Mouse (Mus musculus): ENCODE measurements at regions not wholly inside any gene's neighbourhood (a gene's known extent, or its start where the extent isn't known, plus 50 kb on each side); places are given as distances from the start of the nearest gene placed in this dataset.
A peak's percentile ranks its signal among the peaks of the same experiment; 100 is the strongest.

DNA sequence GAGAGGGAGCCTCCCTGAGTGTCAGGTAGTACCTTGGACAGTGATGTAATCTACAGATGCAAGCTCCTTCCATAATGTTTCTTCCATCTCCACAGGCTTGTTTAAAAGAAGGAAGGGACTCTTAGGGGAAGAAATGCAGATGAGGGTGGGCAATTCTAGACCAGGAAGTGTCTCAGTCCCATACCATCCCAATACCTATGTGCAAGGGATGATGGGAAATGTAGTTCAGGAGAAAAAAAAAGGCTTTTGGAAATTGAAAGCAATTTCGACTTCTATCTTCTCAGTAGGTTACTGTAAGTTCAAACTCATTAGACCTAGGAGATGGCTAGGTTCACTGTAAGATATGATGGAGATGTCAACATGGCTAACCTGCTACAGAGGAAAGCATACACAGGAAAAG lies 68.3 kb downstream of the Cd83 start:
- Histone ChIP-seq H3K4me2 (ENCODE audit: low read length) (no peak overlapping the region), H3K27me3 (ENCODE audit: control insufficient read depth, insufficient read depth, low read length) (no peaks in the 10 kb centered on the region)
- 74% methylated on average over 1 of the region's 1 CpGs for WGBS

DNA sequence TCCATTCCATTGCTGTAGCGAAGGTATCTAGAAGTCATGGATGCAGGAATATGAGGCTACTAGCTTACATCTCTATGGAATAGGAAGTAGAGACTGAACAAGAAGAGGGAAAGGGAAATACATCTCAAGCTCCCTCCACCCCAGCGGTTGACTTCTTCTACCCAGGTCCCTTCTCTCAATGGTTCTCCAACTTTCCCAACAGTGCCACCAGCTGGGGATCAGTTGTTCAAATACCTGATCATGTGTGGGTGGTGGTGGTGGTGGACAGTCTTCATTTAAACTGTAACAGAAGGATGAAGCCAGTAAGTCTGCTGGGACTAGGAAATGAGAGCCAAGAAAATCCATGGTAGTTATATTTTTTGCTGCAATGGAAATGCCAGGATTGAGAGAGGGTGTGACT lies 70.4 kb downstream of the Cd83 start:
- WGBS, result 84% methylated on average over 2 of the region's 2 CpGs
- H3K36me3 ChIP-seq (ENCODE audit: control insufficient read depth, insufficient read depth, low read length), result no peaks in the 10 kb centered on the region
- H3K4me3 ChIP-seq (ENCODE audit: control insufficient read depth in 1 of 2, insufficient read depth in 1 of 2, low read depth in 1 of 2, low read length in 2 of 2), result no peak overlapping the region
- no peak overlapping the region for H3K27ac ChIP-seq (replicated peaks in 1 of 2; ENCODE audit: control insufficient read depth in 1 of 2, insufficient read depth in 1 of 2, low read depth in 2 of 2, low read length in 2 of 2)
- no peaks in the 10 kb centered on the region for H3K27me3 ChIP-seq (ENCODE audit: control insufficient read depth, insufficient read depth, low read length)
- H3K4me2 ChIP-seq (ENCODE audit: low read length), result no peak overlapping the region
- no peak overlapping the region for H3K9ac ChIP-seq (ENCODE audit: low read length)
- H3K9me3 ChIP-seq (ENCODE audit: control insufficient read depth, low read length), result no peaks in the 10 kb centered on the region
- ATAC-seq (ENCODE audit: insufficient number of reproducible peaks, insufficient read depth, low FRiP score, low read depth), result no peak
- H3K4me1 ChIP-seq (ENCODE audit: control insufficient read depth in 2 of 2, insufficient read depth in 2 of 2, low read length in 2 of 2), result no peaks in the 10 kb centered on the region

More for the DNA sequence above, 68.3 kb downstream of the Cd83 start:
- Histone ChIP-seq H3K27ac (replicated peaks in 1 of 2; ENCODE audit: control insufficient read depth in 1 of 2, insufficient read depth in 1 of 2, low read depth in 2 of 2, low read length in 2 of 2) (no peak overlapping the region), H3K36me3 (ENCODE audit: control insufficient read depth, insufficient read depth, low read length) (no peaks in the 10 kb centered on the region), H3K4me1 (ENCODE audit: control insufficient read depth in 2 of 2, insufficient read depth in 2 of 2, low read length in 2 of 2) (no peaks in the 10 kb centered on the region), H3K9me3 (ENCODE audit: control insufficient read depth, low read length) (no peaks in the 10 kb centered on the region), H3K9ac (ENCODE audit: low read length) (no peak overlapping the region), H3K4me3 (ENCODE audit: control insufficient read depth in 1 of 2, insufficient read depth in 1 of 2, low read depth in 1 of 2, low read length in 2 of 2) (no peak overlapping the region)
- ATAC-seq (ENCODE audit: insufficient number of reproducible peaks, insufficient read depth, low FRiP score, low read depth), result no peak

DNA sequence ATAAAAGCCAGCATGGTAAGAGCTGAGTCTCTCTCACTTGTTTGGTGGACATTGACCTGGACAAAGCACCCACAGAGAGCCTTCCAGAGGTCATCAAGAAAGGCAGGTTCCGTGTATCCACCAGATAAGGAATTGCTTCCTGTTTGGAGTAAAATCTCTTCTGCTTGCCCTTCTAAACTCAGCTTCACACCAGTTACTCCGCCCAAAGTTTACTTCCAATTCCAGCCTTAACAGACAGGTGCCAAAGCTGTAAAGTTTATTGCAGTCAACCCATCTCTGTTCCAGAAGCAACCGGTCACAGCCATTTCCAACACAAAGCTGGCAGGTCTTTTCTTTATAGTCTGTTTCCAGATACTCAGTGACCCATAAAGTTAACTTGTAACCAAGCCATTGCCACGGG lies 76.4 kb downstream of the Cd83 start:
- no peak overlapping the region for H3K9ac ChIP-seq (ENCODE audit: low read length)
- peaks cover 12 to 15% of the 10 kb centered on the region in 2 experiments for H3K4me1 ChIP-seq (ENCODE audit: control insufficient read depth in 2 of 2, insufficient read depth in 2 of 2, low read length in 2 of 2)
- H3K4me2 ChIP-seq (ENCODE audit: low read length), result no peak overlapping the region
- no peak overlapping the region for H3K4me3 ChIP-seq (ENCODE audit: control insufficient read depth in 1 of 2, insufficient read depth in 1 of 2, low read depth in 1 of 2, low read length in 2 of 2)
- 65% methylated on average over 4 of the region's 4 CpGs for WGBS
- ATAC-seq (ENCODE audit: insufficient number of reproducible peaks, insufficient read depth, low FRiP score, low read depth), result no peak
- no peaks in the 10 kb centered on the region for H3K9me3 ChIP-seq (ENCODE audit: control insufficient read depth, low read length)
- no peaks in the 10 kb centered on the region for H3K36me3 ChIP-seq (ENCODE audit: control insufficient read depth, insufficient read depth, low read length)
- H3K27ac ChIP-seq (replicated peaks in 1 of 2; ENCODE audit: control insufficient read depth in 1 of 2, insufficient read depth in 1 of 2, low read depth in 2 of 2, low read length in 2 of 2), result no peak overlapping the region
- no peaks in the 10 kb centered on the region for H3K27me3 ChIP-seq (ENCODE audit: control insufficient read depth, insufficient read depth, low read length)

DNA sequence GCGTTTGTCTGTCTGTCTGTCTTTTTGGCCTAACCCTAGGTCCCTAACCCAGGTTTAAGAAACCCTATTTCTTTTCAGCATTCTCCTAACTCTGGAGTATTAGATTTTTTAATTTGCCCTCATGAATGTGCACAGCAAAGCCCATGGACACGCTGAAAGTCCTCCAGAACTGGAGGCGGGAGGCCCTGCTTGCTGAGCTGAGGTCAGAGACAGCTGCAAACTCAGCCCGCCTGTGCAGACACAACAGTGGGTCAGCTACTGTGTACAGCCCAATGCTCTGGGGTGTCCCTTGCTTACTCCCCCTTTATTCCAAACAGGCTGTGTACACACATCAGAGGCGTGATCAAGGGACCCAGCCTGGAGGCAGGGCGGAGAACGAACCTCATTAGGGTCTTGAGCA lies 76.8 kb downstream of the Cd83 start:
- Histone ChIP-seq H3K27ac (replicated peaks in 1 of 2; ENCODE audit: control insufficient read depth in 1 of 2, insufficient read depth in 1 of 2, low read depth in 2 of 2, low read length in 2 of 2) (no peak overlapping the region), H3K4me2 (ENCODE audit: low read length) (no peak overlapping the region), H3K9me3 (ENCODE audit: control insufficient read depth, low read length) (no peaks in the 10 kb centered on the region), H3K4me3 (ENCODE audit: control insufficient read depth in 1 of 2, insufficient read depth in 1 of 2, low read depth in 1 of 2, low read length in 2 of 2) (no peak overlapping the region), H3K27me3 (ENCODE audit: control insufficient read depth, insufficient read depth, low read length) (no peaks in the 10 kb centered on the region), H3K4me1 (ENCODE audit: control insufficient read depth in 2 of 2, insufficient read depth in 2 of 2, low read length in 2 of 2) (peaks cover 12 to 15% of the 10 kb centered on the region in 2 experiments), H3K36me3 (ENCODE audit: control insufficient read depth, insufficient read depth, low read length) (no peaks in the 10 kb centered on the region), H3K9ac (ENCODE audit: low read length) (no peak overlapping the region)
- no peak for ATAC-seq (ENCODE audit: insufficient number of reproducible peaks, insufficient read depth, low FRiP score, low read depth)
- 80% methylated on average over 7 of the region's 7 CpGs for WGBS

DNA sequence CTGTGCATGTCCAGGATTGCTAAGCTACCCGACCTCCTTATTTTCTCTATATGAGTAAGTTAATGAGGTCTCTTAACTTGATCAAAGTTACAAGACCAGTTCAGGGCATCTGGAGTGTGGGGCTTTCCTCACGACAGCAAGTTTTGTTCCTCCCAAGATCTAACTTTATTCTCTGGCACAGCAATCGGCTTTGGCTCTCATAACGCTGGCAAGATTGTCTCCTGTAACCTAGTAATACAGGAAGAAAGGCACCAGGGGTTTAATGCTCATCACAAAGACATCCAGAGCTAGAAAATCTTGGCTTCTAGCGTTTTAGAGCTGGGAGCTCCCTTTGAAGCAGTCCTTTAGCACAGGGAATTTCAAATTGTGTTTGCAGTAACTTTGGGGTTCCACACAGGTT lies 77.5 kb downstream of the Cd83 start:
- no peak overlapping the region for H3K27ac ChIP-seq (replicated peaks in 1 of 2; ENCODE audit: control insufficient read depth in 1 of 2, insufficient read depth in 1 of 2, low read depth in 2 of 2, low read length in 2 of 2)

DNA sequence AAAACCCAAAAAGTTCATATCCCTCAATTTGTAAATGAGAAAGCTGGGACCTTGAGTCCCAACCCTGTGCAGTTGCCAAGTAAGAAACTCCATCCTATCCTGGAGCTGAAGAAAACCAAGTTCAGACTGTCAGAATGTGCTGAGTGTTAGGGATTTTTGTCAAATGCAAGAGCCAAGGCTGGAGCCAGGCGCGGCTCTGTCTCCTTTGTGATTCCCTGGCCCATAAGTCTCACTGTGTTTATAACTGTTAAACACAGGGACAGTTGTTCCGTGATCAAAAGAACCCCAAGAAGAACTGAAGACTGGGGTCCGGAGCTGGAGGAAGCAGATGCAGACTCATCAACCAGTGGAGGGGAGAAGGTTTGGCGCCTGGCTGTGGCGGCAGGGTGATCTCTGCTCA lies 78.0 kb downstream of the Cd83 start:
- Histone ChIP-seq H3K27me3 (ENCODE audit: control insufficient read depth, insufficient read depth, low read length) (no peaks in the 10 kb centered on the region), H3K4me3 (ENCODE audit: control insufficient read depth in 1 of 2, insufficient read depth in 1 of 2, low read depth in 1 of 2, low read length in 2 of 2) (no peak overlapping the region), H3K9ac (ENCODE audit: low read length) (no peak overlapping the region), H3K4me1 (ENCODE audit: control insufficient read depth in 2 of 2, insufficient read depth in 2 of 2, low read length in 2 of 2) (peaks cover 12 to 15% of the 10 kb centered on the region in 2 experiments), H3K27ac (replicated peaks in 1 of 2; ENCODE audit: control insufficient read depth in 1 of 2, insufficient read depth in 1 of 2, low read depth in 2 of 2, low read length in 2 of 2) (no peak overlapping the region), H3K4me2 (ENCODE audit: low read length) (no peak overlapping the region), H3K36me3 (ENCODE audit: control insufficient read depth, insufficient read depth, low read length) (no peaks in the 10 kb centered on the region), H3K9me3 (ENCODE audit: control insufficient read depth, low read length) (no peaks in the 10 kb centered on the region)
- WGBS, result 60% methylated on average over 6 of the region's 6 CpGs
- no peak for ATAC-seq (ENCODE audit: insufficient number of reproducible peaks, insufficient read depth, low FRiP score, low read depth)

More for the DNA sequence above, 77.5 kb downstream of the Cd83 start:
- Histone ChIP-seq H3K36me3 (ENCODE audit: control insufficient read depth, insufficient read depth, low read length) (no peaks in the 10 kb centered on the region), H3K9me3 (ENCODE audit: control insufficient read depth, low read length) (no peaks in the 10 kb centered on the region), H3K4me3 (ENCODE audit: control insufficient read depth in 1 of 2, insufficient read depth in 1 of 2, low read depth in 1 of 2, low read length in 2 of 2) (no peak overlapping the region), H3K27me3 (ENCODE audit: control insufficient read depth, insufficient read depth, low read length) (no peaks in the 10 kb centered on the region), H3K4me1 (ENCODE audit: control insufficient read depth in 2 of 2, insufficient read depth in 2 of 2, low read length in 2 of 2) (peaks cover 12 to 15% of the 10 kb centered on the region in 2 experiments), H3K4me2 (ENCODE audit: low read length) (no peak overlapping the region), H3K9ac (ENCODE audit: low read length) (no peak overlapping the region)
- ATAC-seq (ENCODE audit: insufficient number of reproducible peaks, insufficient read depth, low FRiP score, low read depth), result no peak
- 76% methylated on average over 5 of the region's 5 CpGs for WGBS

DNA sequence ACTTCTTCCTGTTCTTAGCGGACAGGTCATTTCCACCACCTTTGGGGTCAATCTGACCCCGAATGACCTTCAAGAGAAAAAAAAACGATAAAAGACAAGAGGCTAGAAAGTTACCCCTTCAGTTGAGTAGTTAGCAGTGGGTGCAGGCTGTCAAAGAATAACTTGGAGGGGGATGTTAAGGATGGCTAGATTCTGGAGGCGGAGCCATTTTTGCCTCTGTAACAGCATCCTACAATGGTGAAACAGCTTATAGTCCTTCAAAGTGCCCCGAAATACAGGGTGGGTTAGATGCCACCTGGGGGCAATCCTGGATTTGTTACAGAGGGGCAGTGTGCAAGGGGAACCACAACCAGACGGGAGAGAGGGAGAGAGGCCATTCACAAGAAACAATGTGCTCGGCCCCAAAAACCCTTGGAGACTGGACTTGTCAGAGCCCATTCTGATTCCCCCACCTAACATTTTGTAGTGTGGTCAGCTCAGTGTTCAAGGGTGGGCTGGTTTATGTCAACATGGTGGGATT lies 79.1 kb downstream of the Cd83 start:
- Histone ChIP-seq H3K27me3 (ENCODE audit: control insufficient read depth, insufficient read depth, low read length) (no peaks in the 10 kb centered on the region), H3K27ac (replicated peaks in 1 of 2; ENCODE audit: control insufficient read depth in 1 of 2, insufficient read depth in 1 of 2, low read depth in 2 of 2, low read length in 2 of 2) (peak overlapping the region in 1 of 2 experiments; percentile 76; a peak in 1 of 4 replicates), H3K4me1 (ENCODE audit: control insufficient read depth in 2 of 2, insufficient read depth in 2 of 2, low read length in 2 of 2) (peaks cover 12 to 15% of the 10 kb centered on the region in 2 experiments), H3K36me3 (ENCODE audit: control insufficient read depth, insufficient read depth, low read length) (no peaks in the 10 kb centered on the region), H3K4me2 (ENCODE audit: low read length) (peak overlapping the region; percentile 73), H3K9ac (ENCODE audit: low read length) (peak overlapping the region; percentile 70; the same call in 1 of the 2 replicates), H3K9me3 (ENCODE audit: control insufficient read depth, low read length) (no peaks in the 10 kb centered on the region), H3K4me3 (ENCODE audit: control insufficient read depth in 1 of 2, insufficient read depth in 1 of 2, low read depth in 1 of 2, low read length in 2 of 2) (no peak overlapping the region)
- WGBS, result 86% methylated on average over 7 of the region's 7 CpGs
- ATAC-seq (ENCODE audit: insufficient number of reproducible peaks, insufficient read depth, low FRiP score, low read depth), result no peak
